Mouse (Mus musculus) brain, embryonic 14.5 days (tissue): ENCODE measurements around the gene Csnk1g2.

Experiments
- CTCF ChIP-seq: fragments of 200-500 bp; IDR thresholded peaks from 2 replicates; pipeline ENCODE4 v1.5.1; 2012; ENCODE audit warnings: inconsistent platforms, mild to moderate bottlenecking, moderate library complexity, borderline replicate concordance; ENCODE audit not compliant: insufficient read depth, insufficient read length; ENCODE audit errors: extremely low read depth
- POLR2A ChIP-seq: fragments of 200-500 bp; IDR thresholded peaks from 2 replicates; pipeline ENCODE4 v1.6.1; 2012; ENCODE audit warnings: mild to moderate bottlenecking, inconsistent platforms, borderline replicate concordance; ENCODE audit not compliant: poor library complexity, insufficient read depth, insufficient read length, severe bottlenecking; ENCODE audit errors: extremely low read depth

- no peak for TF ChIP-seq POLR2A
- TF ChIP-seq CTCF, result no peak
Measured at GRCm38 (mm10) chr10:80668614-80669013, 46.0 kb downstream of the Csnk1g2 start.
